Mouse (Mus musculus) frontal cortex, postnatal 36 days (tissue): Measurements from ENCODE around the gene Popdc2.

Source experiments
- DNase-seq, 2 experiments: peaks; one replicate each; pipeline ENCODE4 v3.0.0; 2022; ENCODE audit warnings: low spot score in 2 of 2

Popdc2 gene

DNA sequence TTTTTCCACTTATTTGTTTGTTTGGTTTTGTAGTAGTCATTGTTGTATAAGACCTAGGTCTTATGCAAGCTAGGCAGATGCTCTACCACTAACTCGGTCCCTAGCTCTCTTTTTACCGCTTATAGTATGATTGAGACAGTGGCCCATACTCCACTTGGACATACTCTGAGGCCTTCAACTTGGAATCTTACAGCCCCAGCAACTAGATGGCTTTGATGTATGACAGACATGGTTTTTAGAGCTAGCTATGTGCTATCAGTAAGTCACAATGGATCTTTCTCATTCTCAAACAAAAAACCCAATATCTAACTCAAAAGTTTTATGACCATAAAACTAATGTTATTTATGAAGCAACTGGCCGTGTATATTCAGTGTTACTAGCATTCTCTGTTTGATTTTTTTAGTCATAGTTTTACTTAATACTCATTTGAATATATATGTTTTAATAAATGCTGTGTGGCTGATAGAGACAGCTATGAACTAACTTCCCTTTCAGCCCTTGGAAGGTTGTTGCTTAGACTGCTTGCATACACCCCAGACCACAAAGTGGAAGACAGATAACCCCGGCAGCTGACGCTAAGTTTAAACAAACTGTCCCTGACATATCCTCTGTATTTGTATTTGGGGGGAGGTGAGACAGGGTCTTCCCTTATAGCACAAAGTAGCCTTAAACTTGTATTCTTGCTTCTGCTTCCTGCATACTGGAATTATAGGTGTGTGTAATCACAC lies 7.7 kb upstream of the Popdc2 start:
- no peak for DNase-seq

DNA sequence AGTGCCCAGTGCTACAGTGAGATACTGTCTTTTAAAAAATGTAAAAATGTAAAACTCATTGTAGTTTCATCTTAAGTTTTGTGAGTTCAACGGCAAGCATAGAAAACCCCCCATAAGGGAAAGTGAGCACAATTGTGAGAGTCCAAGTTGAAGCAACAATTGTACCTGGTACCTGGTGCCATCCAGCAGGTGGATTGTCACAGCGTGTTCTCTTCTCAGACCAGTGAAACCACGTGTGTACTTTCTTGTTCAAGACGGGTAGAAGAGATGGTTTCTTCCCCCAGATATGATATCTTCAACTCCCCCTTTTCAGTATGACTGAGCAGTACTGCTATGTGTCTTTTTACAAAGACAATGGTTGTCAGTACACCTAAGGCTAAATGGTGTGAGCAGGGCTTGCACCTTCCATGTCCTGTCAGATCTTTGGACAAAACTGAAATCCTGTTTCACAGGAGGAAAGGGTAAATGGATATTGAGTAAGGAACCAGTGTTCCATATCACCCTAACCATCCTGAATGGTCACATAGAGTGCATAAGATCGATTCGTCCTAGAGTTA lies 3.7 kb upstream of the Popdc2 start:
- no peak for DNase-seq

DNA sequence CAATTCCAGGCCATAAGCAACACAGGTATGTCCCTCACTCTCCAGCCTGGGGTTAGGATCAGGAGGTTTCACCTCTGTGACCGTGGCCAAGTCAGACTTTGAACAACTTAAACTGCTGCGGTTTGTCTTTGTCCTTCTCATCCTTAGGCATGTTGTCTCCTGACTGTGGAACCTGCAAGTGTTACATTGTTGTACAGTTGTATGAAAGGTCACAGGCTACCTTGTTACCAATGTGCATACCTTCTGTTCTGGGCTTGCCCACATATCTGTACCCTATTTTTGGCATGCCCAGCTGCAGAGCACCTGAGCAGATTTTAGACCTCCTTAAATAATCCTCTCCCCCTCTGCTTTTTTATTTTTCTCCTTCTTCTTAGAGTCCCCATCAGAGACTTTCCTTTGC lies 2.8 kb upstream of the Popdc2 start:
- no peak for DNase-seq

DNA sequence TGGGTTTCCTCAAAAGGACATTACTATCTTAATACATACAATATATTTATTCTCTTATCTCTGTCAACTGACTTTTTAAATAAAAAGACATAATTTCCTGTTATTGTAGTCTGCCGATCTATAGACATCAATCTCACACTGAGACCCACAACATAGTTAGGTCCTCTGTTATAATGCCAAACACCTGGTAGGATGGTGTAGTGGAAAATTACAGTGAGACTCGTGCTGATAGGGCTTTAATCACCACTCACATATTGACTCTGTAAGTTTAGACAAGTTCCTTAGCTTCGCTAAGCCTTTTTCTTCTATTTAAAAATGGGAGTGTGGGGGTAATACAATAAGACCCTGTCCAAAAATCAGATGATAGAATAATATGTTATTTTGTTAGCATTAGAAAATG lies 2.2 kb upstream of the Popdc2 start:
- no peak for DNase-seq

DNA sequence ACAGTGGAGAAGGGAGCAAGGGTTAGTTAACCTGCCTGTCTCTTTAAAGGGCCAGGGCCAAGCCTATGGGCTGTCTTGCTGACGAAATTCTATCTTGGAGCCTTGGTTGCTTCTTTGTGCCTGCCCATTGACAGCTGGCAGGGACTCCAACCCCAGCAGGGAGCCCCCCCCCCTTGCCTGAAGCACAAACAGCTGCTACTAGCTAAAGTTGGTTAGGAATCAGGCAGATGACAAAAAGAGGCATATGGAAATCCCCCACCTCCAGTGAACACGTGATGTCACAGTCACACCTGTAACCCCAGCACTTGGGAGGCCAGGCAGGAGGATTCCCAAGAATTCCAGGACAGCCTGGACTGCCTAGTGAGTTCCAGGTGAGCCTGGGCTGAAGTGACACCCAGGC lies 1.7 kb upstream of the Popdc2 start:
- DNase-seq, result no peak

DNA sequence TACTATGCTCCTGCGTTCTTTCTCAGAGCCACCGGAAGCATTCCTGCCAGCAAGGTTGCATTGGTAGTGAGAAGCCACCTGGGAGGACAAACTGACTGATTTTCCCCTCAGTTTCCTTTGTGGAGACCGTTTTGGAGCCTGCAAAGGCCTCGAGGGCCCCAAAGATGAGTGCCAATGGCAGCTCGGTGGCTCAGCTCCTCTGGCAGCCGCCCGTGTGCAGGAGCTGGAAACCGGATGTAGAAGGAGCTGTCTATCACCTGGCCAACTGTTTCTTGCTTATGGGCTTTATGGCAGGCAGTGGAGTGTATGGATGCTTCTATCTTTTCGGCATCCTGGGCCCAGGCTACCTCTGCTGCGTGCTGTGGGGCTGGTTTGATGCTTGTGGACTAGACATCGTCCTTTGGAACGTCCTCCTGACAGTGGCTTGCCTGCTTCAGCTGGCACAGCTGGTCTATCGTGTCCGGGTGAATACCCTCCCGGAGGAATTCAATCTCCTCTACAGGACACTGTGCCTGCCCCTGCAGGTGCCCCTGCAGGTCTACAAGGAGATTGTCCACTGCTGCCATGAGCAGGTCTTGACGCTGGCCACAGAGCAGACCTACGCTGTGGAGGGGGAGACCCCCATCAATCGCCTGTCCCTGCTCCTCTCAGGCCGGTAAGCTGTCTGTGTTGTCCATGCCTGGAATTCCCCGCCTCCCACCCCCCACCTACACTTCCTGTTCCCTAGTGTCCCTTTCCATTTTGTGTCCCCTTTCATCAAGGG lies 665 bp downstream of the Popdc2 start:
- DNase-seq, result no peak

DNA sequence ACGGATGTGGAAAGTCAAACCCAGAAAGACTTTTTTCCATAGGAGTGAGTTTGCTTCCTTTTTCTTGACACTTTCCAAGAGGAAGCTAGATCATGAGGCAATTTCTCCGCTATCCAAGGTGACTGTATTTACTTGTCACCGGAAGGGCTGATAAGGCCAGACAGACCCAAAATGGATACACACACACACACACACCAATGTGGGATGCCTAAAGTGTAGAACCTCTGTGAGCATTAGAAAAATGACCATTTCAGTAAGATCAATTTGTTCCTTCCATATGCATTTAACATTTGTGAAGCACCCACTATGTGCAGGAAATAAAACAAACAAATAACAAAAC lies 1.2 kb downstream of the Popdc2 start:
- DNase-seq, result no peak

DNA sequence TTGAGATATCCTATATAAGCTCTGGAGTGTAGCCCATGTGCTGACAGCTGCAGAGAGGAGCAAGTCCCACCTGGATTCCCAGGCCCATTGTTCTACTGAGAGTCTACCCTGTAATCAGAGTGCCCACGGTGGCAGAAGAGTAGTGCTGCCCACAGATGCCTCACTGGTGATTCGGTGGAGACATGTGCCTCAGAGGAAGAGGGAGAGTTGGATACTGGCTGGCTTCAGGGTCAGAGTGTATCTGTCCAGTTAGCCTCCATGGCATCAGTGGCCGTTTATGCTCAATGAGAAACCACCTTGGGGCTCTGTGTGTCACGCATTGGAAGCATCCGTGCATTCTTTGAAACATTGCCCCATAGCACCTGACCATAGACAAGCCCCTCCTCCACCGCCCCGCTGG lies 1.6 kb downstream of the Popdc2 start:
- no peak for DNase-seq

DNA sequence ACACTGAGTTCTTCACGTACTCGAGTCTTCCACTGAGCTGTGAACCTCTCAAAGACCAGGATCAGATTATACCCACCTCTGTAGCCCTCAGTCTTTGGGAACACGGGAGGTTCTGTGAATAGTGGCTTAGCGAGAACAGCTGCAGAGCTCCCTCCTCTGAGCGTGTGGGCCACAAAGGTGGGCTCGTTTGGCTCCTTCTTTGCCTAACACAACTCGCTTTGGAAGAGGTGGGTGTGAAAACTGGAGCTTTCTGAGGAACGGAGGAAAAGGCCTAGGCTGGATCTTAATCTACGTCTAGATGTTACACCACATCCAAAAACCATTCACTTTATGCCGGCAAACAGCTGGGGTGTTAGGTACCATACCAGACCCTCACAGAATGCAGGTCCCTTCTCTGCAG lies 3.4 kb downstream of the Popdc2 start:
- peak in 1 of 2 experiments; percentile 32 for DNase-seq

DNA sequence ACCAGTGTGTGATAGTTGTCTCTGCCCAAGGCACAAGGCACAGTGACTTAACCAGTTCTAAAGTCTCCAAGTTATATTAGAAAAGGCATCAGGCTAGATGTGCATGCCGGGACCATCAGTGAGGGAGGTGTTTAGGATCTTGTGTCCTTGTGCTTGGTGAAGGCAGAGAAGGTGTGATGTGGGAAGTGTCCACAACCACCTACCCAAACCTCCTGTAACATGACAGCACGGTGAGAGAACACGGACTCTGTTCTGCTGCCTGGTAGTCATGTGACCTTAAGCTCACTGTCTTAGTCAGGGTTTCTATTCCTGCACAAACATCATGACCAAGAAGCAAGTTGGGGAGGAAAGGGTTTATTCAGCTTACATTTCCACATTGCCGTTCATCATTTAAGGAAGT lies 4.2 kb downstream of the Popdc2 start:
- peak in 1 of 2 experiments; percentile 30 for DNase-seq

DNA sequence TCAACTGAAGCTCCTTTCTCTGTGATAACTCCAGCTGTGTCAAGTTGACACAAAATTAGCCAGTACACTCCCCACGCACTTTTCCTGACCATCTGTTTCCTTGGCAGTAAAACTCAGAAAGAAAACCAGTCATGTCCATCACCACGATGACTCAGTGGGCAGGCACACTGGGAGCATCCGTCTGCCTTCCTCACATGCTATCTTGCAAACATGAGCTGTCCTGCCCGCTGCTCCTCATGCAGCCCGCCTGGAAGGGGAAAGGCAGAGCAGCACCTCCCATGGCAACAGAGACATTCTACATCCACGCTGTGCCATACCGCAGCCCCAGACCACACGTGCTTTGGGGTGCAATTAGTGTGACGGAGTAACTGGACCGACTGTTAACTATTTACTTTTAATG lies 6.3 kb downstream of the Popdc2 start:
- peak; percentile 81 to 92 for DNase-seq

DNA sequence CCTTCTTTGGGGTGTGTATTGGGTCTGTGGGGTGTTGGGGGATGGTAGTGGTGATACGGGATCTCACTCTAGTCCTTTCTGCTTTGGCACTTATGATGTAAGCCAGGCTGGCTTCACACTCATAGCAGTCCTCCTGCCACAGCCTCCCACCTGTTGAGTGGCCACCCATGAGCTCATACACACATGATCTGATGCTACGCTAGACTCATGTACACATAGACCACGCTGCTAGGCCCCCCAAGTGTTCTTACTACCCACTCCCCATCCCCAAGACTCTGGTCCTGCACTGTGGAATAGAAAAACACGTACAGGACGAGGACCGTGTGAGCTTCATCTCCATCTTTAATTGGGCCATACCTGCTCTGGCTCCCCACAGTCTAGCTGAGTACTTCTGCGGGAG lies 7.0 kb downstream of the Popdc2 start:
- no peak for DNase-seq

DNA sequence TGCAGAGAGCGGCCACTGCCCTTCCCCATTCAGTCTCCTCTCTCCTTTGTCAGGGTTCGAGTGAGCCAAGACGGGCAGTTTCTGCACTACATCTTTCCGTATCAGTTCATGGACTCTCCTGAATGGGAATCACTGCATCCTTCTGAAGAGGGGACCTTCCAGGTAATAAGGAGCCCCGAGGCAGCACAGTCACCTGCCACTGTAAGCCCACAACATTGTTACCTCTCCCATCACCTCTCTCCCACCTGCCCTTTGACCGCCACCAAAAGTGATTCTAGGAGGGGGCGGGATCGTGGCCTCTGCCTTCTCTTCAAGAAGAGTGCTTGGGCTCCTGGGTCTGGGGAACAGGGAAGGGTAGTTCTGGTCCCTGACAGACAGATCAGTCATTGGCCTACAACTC lies 7.4 kb downstream of the Popdc2 start:
- no peak for DNase-seq

DNA sequence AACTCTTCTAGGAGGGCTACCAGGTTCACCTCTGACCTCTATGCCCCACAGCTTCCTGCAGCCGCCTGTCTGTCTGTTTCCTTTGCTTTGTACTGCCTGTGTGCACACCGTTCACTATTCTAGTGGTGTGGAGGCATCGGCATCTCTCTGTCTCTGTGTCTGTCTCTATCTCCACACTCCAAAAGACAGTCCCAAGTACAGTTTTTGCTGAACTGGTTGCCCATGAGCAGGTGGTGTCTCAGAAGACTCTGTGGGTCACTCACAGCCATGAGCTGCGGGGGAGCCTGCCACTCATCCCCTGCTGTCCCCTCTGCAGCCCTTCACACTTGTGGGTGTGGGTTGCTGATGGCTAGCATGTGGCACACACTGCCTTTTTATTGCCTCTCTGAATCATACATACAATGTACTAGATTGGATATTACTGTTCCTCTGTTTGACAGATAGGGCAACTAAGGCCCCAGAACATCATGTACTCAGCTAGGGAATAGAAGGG lies 8.0 kb downstream of the Popdc2 start:
- DNase-seq, result no peak

DNA sequence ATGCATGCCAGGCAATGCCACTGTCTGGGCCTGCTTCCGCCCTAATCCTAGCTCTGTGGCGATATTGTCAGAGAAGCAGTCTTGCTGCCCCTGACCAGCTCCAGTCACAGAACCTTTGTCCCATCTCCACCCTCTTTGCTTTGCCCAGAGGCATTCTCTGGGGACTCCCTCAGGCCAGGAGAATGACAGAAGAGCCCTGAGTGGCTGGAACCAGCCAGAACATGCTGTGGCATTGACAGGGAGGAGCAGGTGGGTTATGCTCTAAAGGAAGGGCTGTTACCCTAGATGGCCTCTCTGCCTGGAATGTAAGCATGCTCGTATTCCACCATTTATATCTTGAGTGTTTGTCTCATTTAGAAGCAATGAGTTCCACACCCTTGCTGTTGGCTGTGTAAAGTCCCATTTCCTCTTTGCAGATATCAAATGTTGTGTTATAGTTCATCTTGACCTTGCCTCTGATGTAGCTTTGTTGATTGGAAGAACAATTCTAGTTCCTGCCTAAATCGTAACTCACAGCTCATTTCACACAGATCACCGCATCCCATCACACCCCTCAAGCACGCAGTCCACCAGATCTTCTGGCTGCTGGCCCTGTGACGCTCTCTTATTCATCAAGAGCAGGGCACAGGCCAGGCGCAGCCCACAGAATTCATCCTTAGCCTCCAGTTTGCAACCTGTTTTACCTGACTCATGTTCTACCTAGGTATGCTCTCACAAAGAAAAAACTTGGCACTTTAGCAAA lies 8.8 kb downstream of the Popdc2 start:
- no peak for DNase-seq

DNA sequence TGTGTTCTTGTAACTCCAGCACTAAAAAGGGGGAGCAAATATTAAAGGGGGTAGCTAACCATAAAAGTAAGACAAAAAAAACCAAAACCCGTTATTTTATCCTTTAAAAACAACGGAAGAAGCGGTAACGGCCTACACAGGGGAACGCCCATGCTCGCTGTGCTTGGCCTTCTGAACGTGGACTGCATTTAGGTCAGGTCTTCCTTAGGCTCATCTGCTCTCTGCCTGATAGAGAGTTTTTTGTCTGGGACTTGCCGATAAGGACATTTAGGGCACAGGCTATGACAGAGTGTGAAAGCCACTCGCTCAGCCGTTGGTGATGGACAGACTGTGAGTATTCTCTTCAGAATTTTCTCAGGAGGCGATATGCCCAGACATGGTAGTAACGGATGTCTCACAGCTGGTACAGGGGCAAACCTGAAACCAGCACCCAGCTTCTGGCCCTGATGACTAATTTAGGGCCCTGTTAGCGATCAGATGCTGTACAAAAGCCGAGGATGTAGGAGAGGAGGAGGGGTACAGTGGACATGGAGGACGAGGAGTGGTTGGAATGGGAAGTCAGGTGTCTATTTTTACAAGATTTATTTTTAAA lies 9.8 kb downstream of the Popdc2 start:
- no peak for DNase-seq

DNA sequence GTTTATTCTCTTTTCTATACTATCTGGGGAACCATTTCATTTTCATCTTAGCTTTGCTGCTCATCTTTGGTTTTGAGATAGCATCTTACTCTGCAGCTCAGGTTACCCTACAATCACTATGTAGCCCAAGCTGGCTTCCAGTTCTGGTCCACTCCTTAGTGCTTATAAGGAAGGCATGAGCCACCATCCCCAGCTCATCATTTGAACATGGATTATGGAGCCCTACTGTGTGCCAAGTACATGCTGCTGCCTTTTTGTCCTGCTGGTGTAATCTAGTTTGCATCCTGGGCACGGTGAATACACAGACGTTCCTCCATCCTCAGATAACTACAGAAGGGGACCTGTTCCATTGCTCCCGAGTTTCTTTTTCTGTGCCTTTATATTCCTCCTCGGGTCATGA lies 10.9 kb downstream of the Popdc2 start:
- no peak for DNase-seq

DNA sequence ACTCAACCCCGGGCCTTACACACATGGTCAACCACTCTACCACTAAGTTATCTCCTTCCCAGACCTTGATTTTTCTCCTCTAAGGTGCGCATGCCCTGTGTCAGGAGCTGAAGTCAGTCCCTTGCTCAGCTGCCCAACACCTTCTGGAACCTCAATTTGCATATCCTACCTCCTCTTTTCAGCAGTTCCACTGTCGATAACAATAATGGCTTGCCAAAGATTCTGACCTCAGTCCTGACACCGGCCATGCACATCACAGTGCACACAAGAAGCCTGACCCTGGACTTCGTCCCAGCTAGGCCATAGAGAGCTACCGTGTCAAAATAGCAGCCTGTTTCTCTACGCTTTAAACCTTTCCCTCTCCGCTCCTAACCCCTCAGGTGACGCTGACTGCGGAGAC lies 11.4 kb downstream of the Popdc2 start:
- no peak for DNase-seq

DNA sequence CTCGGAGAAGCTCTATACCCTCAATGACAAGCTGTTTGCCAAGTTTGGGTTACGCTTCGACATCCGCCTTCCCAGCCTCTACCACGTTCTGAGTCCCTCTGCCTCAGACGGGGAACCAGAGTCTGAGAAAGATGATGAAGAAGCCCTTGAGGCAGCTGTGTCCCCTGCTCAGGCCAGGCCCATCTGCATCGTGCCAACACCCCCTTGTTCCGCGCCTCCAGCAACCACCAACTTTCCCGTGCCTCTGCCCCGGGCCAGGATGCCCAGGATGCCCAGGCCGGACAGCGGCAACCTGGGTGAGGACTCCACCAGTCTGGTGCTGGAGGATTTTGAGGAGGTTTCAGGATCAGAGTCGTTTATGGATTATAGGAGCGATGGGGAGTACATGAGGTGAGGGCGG lies 11.9 kb downstream of the Popdc2 start:
- DNase-seq, result no peak

DNA sequence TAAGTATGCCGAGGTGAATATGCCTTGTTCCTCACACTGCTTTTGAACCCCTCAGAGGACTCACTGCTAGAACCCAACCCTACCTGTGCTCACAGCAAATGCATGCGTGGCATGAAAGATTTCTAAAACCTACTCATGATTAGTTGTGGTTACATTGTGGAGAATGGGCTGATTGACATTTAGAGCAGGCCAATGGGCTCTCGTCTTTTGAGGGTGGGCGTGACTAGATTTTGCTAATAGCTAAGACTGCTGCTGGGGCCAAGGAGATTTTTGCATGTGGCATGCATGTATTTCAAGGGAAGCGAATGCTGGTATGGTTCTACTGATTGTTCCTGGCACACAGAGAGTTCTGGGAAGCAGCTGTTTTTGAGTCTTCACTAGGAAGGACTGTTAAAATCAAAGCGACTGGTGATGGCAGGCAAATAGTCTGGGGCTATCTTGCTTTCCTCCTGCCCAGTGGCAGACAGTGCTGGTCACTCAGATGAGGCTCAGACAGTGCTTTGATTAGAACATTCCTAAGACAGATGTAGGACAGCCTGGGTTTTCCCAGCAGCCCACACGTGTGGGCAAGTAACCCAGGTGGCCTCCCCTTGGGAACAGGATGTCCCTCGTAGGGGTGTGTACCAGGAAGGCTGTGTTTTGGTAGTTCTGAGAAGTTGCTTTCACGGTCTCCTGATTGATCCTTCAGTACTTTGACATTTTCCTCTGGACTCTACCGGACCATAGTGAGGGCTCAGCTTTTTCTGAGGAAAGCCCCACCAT lies 12.6 kb downstream of the Popdc2 start:
- DNase-seq, result no peak

DNA sequence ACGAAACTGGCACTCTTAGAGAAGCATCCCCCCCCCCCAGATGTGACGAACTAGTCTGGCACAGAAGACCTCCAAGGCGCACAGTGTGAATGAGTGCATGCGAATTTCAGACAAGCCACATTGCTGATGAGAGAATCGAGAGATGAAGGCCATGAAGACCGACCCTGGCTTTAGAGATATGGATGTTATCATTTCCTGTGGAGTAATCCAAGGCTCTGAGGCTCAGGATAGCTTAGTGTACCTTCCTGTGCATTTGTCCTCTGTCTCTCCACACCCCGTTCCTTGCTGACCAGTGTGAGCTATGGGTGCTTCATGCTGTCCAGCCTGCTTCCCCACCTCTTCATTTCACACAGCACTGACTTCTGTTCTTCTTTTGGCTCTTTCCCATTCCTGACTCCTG lies 13.2 kb downstream of the Popdc2 start:
- no peak for DNase-seq
